Comparison of ENCODE assay signal across 8 mouse cellular contexts in the genomic region with DNA sequence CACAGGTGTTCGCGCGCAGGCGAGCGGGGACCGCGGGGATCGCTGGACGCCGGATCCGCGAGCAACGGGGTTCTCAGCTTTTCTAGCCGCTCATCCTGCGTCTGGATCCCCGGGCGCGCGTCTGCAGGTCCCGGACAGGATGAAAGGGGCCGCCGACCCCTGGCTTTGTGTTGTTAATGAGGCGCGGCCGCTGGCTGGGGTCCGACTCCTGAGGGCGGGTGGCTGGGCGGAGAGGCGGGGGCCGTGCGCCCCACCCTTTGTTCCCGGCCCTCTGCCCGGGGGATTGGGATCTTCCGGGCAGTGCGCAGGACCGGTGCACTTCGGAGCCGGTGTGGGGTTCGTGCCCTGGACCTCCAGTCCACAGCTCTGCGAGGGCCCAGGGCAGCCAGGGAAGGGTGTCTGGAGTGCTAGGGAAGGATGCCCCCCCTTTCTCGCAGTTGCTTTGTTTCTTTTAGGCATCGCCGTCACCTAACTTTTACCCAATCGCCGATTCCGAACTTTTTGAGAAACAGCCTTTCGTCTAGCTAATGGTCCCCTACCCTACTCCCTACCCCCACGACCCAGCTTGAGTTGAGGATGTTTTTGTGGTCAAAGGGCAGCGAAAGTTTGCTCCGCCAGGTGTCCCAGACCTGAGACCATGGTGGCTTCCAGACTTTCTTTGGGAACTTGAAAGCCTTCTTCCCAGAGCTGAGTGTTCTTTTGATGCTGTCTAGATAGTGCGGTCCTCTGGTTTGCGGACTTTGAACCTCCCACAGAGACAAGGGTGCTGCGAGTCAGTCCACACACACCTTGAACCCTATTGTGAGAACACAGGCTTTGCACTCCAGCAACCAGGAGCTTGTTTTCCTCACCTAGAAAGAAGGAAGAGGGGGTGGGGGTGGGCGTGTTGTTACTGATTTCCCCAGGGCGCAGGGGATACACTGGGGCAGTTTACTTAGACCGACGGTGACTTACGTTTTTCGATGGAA. TPM values are rescaled to one million over a fixed set of nuclear protein-coding genes. Genes with fewer than 3 reads are reported as not detected.
DNase-seq lines count a peak whose midpoint lies in the region; ATAC-seq and TF ChIP-seq lines count a peak whose summit lies in the region.

No protein-coding gene starts in this region.

- dilution Hi-C loops in CH12.LX (cut with MboI; ENCODE audit: extremely low pct_ligation_motif_present, extremely low pct_unique_long_range_greater_than_20kb, low sequenced_read_pairs), result no loop called here

- peak overlapping the region; percentile 9 to 69 (median 61) for H3K4me3 ChIP-seq in CH12.LX (replicated peaks in 1 of 3; ENCODE audit: low read depth in 2 of 3, low read length in 2 of 3, poor library complexity in 1 of 3)
- peak overlapping the region; percentile 97 for H3K4me3 ChIP-seq in embryonic fibroblast, embryonic 13.5 days (ENCODE audit: insufficient read depth, low read length)
- H3K4me3 ChIP-seq in limb, embryonic 12.5 days (replicated peaks), result peak overlapping the region; percentile 92
- H3K4me3 ChIP-seq in midbrain, embryonic 15.5 days, result peak overlapping the region; percentile 89

- no peaks in the 10 kb centered on the region for H3K79me2 ChIP-seq in CH12.LX (replicated peaks; ENCODE audit: control insufficient read depth, extremely low read depth, insufficient read depth, poor library complexity, severe bottlenecking)

- TF ChIP-seq CTCF in CH12.LX (conservative IDR thresholded peaks at IDR 0.05 in 1 of 2, IDR thresholded peaks at IDR 0.05 in 1 of 2; ENCODE audit: low read depth in 2 of 2, low read length in 2 of 2), result no peak
- no peak for TF ChIP-seq CTCF in embryonic fibroblast, embryonic 13.5 days (IDR thresholded peaks at IDR 0.05; ENCODE audit: borderline replicate concordance, insufficient read depth, low read length)

- peak overlapping the region; percentile 52 for H3K4me2 ChIP-seq in CH12.LX (ENCODE audit: insufficient read depth, low read depth, poor library complexity, severe bottlenecking)
- peak overlapping the region; percentile 74 for H3K4me2 ChIP-seq in limb, embryonic 12.5 days
- H3K4me2 ChIP-seq in midbrain, embryonic 15.5 days, result peak overlapping the region; percentile 99

- peak; percentile 16; the same call in 1 of the 2 replicates for ATAC-seq in cerebellum, adult (ENCODE audit: insufficient number of reproducible peaks, low FRiP score, low TSS enrichment)
- ATAC-seq in limb, embryonic 12.5 days (ENCODE audit: insufficient number of reproducible peaks, insufficient read depth, low FRiP score, low TSS enrichment, low read depth), result peak; percentile 50
- peak; percentile 73 for ATAC-seq in midbrain, embryonic 15.5 days (replicated peaks)

- TF ChIP-seq EP300 in CH12.LX (IDR thresholded peaks at IDR 0.05; ENCODE audit: low read length), result no peak

- H3K9ac ChIP-seq in CH12.LX (ENCODE audit: insufficient read depth, low read depth), result no peak overlapping the region
- H3K9ac ChIP-seq in limb, embryonic 12.5 days (replicated peaks), result peak overlapping the region; percentile 94
- peak overlapping the region; percentile 61 for H3K9ac ChIP-seq in midbrain, embryonic 15.5 days

- in situ Hi-C loops in CH12.LX (cut with MboI; ENCODE audit: low pct_ligation_motif_present, low pct_unique_long_range_greater_than_20kb, low sequenced_read_pairs), result no loop called here

- H3K9me3 ChIP-seq in CH12.LX (replicated peaks; ENCODE audit: low read length), result no peaks in the 10 kb centered on the region
- H3K9me3 ChIP-seq in limb, embryonic 12.5 days, result 0 out of 2 replicates have a peak, but pooled peaks cover 5% of the 10 kb centered on the region
- H3K9me3 ChIP-seq in midbrain, embryonic 15.5 days, result no peaks in the 10 kb centered on the region

- H3K27me3 ChIP-seq in CH12.LX (replicated peaks), result peaks cover 24% of the 10 kb centered on the region
- H3K27me3 ChIP-seq in limb, embryonic 12.5 days, result no peaks in the 10 kb centered on the region
- H3K27me3 ChIP-seq in midbrain, embryonic 15.5 days (replicated peaks), result peaks cover 16% of the 10 kb centered on the region

- peaks cover 7 to 29% of the 10 kb centered on the region in 2 experiments; a peak in 3 of 4 replicates for H3K4me1 ChIP-seq in CH12.LX (ENCODE audit: control insufficient read depth in 1 of 2, insufficient read depth in 2 of 2)
- peaks cover 8% of the 10 kb centered on the region for H3K4me1 ChIP-seq in embryonic fibroblast, embryonic 13.5 days (ENCODE audit: control insufficient read depth, insufficient read depth, low read length)
- H3K4me1 ChIP-seq in limb, embryonic 12.5 days (replicated peaks), result peaks cover 45% of the 10 kb centered on the region
- H3K4me1 ChIP-seq in midbrain, embryonic 15.5 days, result peaks cover 15% of the 10 kb centered on the region

- TF ChIP-seq POLR2A in CH12.LX (IDR thresholded peaks at IDR 0.05; ENCODE audit: low read depth, low read length), result no peak
- TF ChIP-seq POLR2A in embryonic fibroblast, embryonic 13.5 days (IDR thresholded peaks at IDR 0.05; ENCODE audit: low read depth, low read length), result peak; percentile 55

- no peak overlapping the region for H3K27ac ChIP-seq in CH12.LX (ENCODE audit: insufficient read depth, low read depth)
- H3K27ac ChIP-seq in embryonic fibroblast, embryonic 13.5 days (ENCODE audit: insufficient read depth, low read length), result 0 out of 2 replicates have a peak overlapping the region, but pooled peaks have one; percentile 35
- peak overlapping the region; percentile 96 for H3K27ac ChIP-seq in limb, embryonic 12.5 days
- H3K27ac ChIP-seq in midbrain, embryonic 15.5 days, result peak overlapping the region; percentile 62; the same call in 1 of the 2 replicates

- no peak for TF ChIP-seq RAD21 in CH12.LX (IDR thresholded peaks at IDR 0.05; ENCODE audit: low read depth, low read length)

- intact Hi-C loops in heart, postnatal 10 days (cut with DNase I), result loop anchor here (2.0 to 10.0 kb wide), 3 partner anchors 38 to 385 kb away; a partner anchor contains a TSS

- under 1% methylated on average over 59 of the region's 59 CpGs for WGBS in limb, embryonic 12.5 days
- WGBS in midbrain, embryonic 15.5 days, result under 1% methylated on average over 57 of the region's 59 CpGs

- no peak for DNase-seq in cerebellum, adult 9-10 months
- no peak for DNase-seq in CH12.LX (ENCODE audit: extremely low read depth)
- DNase-seq in heart, postnatal 10 days, result peak; percentile 44 to 60
- peak; percentile 65 for DNase-seq in yolk sac, embryonic 10.5 days (ENCODE audit: low spot score)

- no peaks in the 10 kb centered on the region for H3K36me3 ChIP-seq in CH12.LX (replicated peaks in 1 of 2; ENCODE audit: control insufficient read depth in 1 of 2, insufficient read depth in 1 of 2, low read length in 1 of 2)
- H3K36me3 ChIP-seq in limb, embryonic 12.5 days, result no peaks in the 10 kb centered on the region
- H3K36me3 ChIP-seq in midbrain, embryonic 15.5 days (replicated peaks), result no peaks in the 10 kb centered on the region

TF ChIP-seq in CH12.LX, 34 proteins besides CTCF, POLR2A, EP300 and RAD21:
- TF ChIP-seq ZKSCAN1 (IDR thresholded peaks at IDR 0.05; ENCODE audit: borderline replicate concordance, low read depth, low read length) (no peak), MXI1 (IDR thresholded peaks at IDR 0.05; ENCODE audit: low read depth, low read length) (0 out of 2 replicates have a peak, but pooled peaks have one; percentile 6)
TF ChIP-seq in CH12.LX: peak in this region for 1.

RNA-seq across cellular contexts. Expression of a gene that starts 0.8 kb away (rescaled TPM):
- total RNA-seq in CH12.LX (2012; rRNA removed) (0.04 TPM in 2 replicates), CH12.LX (2014; rRNA removed) (0.03 and 0.08 TPM in 2 replicates)
- polyA plus RNA-seq in CH12.LX (2012; ENCODE audit: insufficient read length, low read depth), result 0.04 and 0.09 TPM in 2 replicates
- polyA plus RNA-seq in embryonic fibroblast, embryonic 13.5 days (2011; ENCODE audit: insufficient read length, low read depth, missing spikeins), result 10.2 and 19.3 TPM in 2 replicates
- total RNA-seq in heart, postnatal 10 days (2021), result 1 to 10 TPM; 7.7 to 7.9 TPM
- polyA plus RNA-seq in limb, embryonic 12.5 days (2016; fragmentation: Nextera tagmentation; extraction: Ambion mirVana), result 13.5 and 15.5 TPM in 2 replicates
- 2.2 and 2.3 TPM in 2 replicates for polyA plus RNA-seq in midbrain, embryonic 15.5 days (2015; fragmentation: Nextera tagmentation; extraction: Ambion mirVana)

RNA-seq across cellular contexts. Expression of a gene that starts 45.3 kb away (rescaled TPM):
- total RNA-seq in CH12.LX (2012; rRNA removed), result 1.9 and 2.2 TPM in 2 replicates
- 3.6 and 3.9 TPM in 2 replicates for total RNA-seq in CH12.LX (2014; rRNA removed)
- 3.4 and 4.3 TPM in 2 replicates for polyA plus RNA-seq in CH12.LX (2012; ENCODE audit: insufficient read length, low read depth)
- polyA plus RNA-seq in embryonic fibroblast, embryonic 13.5 days (2011; ENCODE audit: insufficient read length, low read depth, missing spikeins), result not detected in 2 replicates
- not detected for total RNA-seq in heart, postnatal 10 days (2021)
- 0.22 TPM in 1 of 2 replicates, not detected in the other for polyA plus RNA-seq in limb, embryonic 12.5 days (2016; fragmentation: Nextera tagmentation; extraction: Ambion mirVana)
- 0.23 and 0.29 TPM in 2 replicates for polyA plus RNA-seq in midbrain, embryonic 15.5 days (2015; fragmentation: Nextera tagmentation; extraction: Ambion mirVana)

Comparison
In these comparisons a context has a peak if more than half of its experiments do, and no peak if none do; other contexts are left out.
1. ATAC-seq: peak in every context shown above with its lines; median percentile 73 in midbrain, embryonic 15.5 days; 50 in limb, embryonic 12.5 days; 16 in cerebellum, adult.
2. DNase-seq: peak in heart, postnatal 10 days (2 of 2) and yolk sac, embryonic 10.5 days (single experiment); none in cerebellum, adult 9-10 months (single experiment) and CH12.LX (single experiment).
3. Peak in every context shown above with its lines, with median percentiles within 50 percentile points of each other: H3K4me2 ChIP-seq and H3K4me3 ChIP-seq.